Mouse (Mus musculus) liver, embryonic 14.5 days (tissue): ENCODE data around the gene Lins1.

Experiments used
- CTCF ChIP-seq: IDR thresholded peaks from 2 replicates; pipeline ENCODE4 v1.5.1; 2016; ENCODE audit warnings: antibody characterized with exemption, low read depth, control low read depth
- EP300 ChIP-seq: IDR thresholded peaks from 2 replicates; pipeline ENCODE4 v1.6.1; 2016; ENCODE audit warnings: antibody characterized with exemption, low read depth

DNA sequence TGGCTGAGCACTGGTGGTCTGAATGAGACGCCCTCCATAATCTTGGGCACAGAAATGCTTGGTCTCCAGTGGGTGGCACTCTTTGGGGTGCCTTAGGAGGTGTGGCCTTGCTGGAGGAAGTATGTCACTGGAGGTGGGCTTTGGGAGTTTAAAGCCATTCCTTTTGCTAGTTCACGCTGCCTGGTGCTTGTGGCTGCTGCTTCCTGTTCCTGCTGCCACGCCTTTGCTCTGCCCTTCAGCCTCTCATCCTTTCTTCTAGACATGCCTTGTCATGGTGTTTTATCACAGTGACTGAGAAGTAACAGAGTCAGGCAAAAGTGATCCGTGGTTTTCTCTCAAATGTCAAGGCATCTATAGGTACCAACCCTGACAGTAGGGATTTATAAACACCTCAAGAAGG lies 37.5 kb upstream of the Lins1 start:
- TF ChIP-seq CTCF (no peak), EP300 (no peak)
